Mouse (Mus musculus) hindbrain, embryonic 14.5 days (tissue): ENCODE measurements around the gene Por. TPM values are rescaled to one million over a fixed set of nuclear protein-coding genes. Genes with fewer than 3 reads are reported as not detected.

Experiments used
- ATAC-seq: fragments of 200-750 bp; cut with Nextera tagmentation; 2 replicates; pipeline ENCODE4 v1.8.0; 2017; ENCODE audit warnings: moderate number of reproducible peaks, mild to moderate bottlenecking, moderate TSS enrichment, moderate library complexity; ENCODE audit not compliant: low FRiP score
- DNase-seq: peaks from one replicate; pipeline ENCODE4 v3.0.0-alpha.2; 2015; ENCODE audit warnings: low spot score
- H3K27ac ChIP-seq: fragments of 300-500 bp; sonication (generic); 2 replicates; pipeline ENCODE4 v1.5.1; 2014; ENCODE audit warnings: mild to moderate bottlenecking, moderate library complexity
- H3K27me3 ChIP-seq: fragments of 300-500 bp; sonication (generic); 2 replicates; pipeline ENCODE4 v1.6.1; 2014; ENCODE audit warnings: mild to moderate bottlenecking, low read length, mixed read lengths; ENCODE audit not compliant: control insufficient read depth, insufficient read depth
- H3K36me3 ChIP-seq: fragments of 300-500 bp; sonication (generic); replicated peaks from 2 replicates; pipeline ENCODE4 v1.6.1; 2014; ENCODE audit not compliant: control insufficient read depth, insufficient read depth
- H3K4me1 ChIP-seq: fragments of 300-500 bp; sonication (generic); replicated peaks from 2 replicates; pipeline ENCODE4 v1.6.1; 2014; ENCODE audit warnings: antibody characterized with exemption, low read length, mixed read lengths; ENCODE audit not compliant: control insufficient read depth, insufficient read depth
- H3K4me2 ChIP-seq: fragments of 300-500 bp; sonication (generic); replicated peaks from 2 replicates; pipeline ENCODE4 v1.6.1; 2014; ENCODE audit warnings: mild to moderate bottlenecking, moderate library complexity
- H3K4me3 ChIP-seq: fragments of 300-500 bp; sonication (generic); replicated peaks from 2 replicates; pipeline ENCODE4 v1.5.1; 2014; ENCODE audit warnings: mild to moderate bottlenecking, low read length
- H3K9ac ChIP-seq: fragments of 300-500 bp; sonication (generic); 2 replicates; pipeline ENCODE4 v1.6.1; 2014
- H3K9me3 ChIP-seq: fragments of 300-500 bp; sonication (generic); 2 replicates; pipeline ENCODE4 v1.6.1; 2016; ENCODE audit warnings: low read length; ENCODE audit not compliant: control insufficient read depth
- WGBS: fragments of 180-500 bp; shearing (Covaris S2); extraction: QIAGEN DNeasy Blood & Tissue Kit; methylation state at CpG from one replicate; pipeline ENCODE4 v1.1.7; 2014; 5-methylcytosine and 5-hydroxymethylcytosine counted together
- polyA plus RNA-seq: library from polyadenylated mRNA; unstranded; fragments of >200 nt; fragmentation: Nextera tagmentation; extraction: Ambion mirVana; gene quantifications from 2 replicates; pipeline ENCODE4 v1.2.1, GENCODE M21; 2014

Por gene
- polyA plus RNA-seq, 1 experiment from 2014 or later = 79.7 TPM

DNA sequence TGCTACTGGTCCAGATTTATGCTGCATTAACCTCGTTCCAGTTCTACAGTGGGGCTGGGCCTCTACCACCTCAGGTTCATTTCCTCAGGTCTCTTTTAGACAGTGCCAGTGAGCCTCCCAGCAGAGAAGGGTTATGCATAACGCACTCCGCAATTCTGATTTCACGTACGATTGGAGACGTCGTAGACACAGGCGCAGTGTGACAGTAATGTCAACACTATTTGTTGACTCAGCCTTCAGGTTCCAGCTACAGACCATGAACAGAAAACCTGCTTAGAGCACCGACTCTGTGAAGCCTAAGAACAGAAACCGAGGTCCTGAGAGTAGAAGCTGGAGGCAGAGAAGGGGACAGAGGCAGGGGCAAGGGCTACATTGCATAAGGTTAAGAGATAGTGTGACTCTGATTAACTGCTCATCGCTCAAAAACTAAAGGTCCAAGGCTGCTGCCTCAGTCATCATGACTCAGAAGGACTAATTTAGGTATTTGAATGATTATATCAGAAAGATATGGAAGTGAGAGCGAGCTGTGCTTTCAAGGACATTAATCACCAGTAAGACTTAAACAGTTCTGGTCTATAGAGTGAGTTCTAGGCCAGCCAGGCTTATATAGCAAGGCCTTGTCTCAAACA, 13.2 kb downstream of the Por start:
- no peak for DNase-seq
- Histone ChIP-seq H3K4me2 (no peak overlapping the region), H3K36me3 (no peaks in the 10 kb centered on the region), H3K27ac (no peak overlapping the region), H3K4me1 (no peaks in the 10 kb centered on the region), H3K9me3 (no peaks in the 10 kb centered on the region), H3K4me3 (no peak overlapping the region), H3K9ac (no peak overlapping the region), H3K27me3 (no peaks in the 10 kb centered on the region)
- WGBS = 91% methylated on average over 12 of the region's 12 CpGs
- ATAC-seq = no peak

DNA sequence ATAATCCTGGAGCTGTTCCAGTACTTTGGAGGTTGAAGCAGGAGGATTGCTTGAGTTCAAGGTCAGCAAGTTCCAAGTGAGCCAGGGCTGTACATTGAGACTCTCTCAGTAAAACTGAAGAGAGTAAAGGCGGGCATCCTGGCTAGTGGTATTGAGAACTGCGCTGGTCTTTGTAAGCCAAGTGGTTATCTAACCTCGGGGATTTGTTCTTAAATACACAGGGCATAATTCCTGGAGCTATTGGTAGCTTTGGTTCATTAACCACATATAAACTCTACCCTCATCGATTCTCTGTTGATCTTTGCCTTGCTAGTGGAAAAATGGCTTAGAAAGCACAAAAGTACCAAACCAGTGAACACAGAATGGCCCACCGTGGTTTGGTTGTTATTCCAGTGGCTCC, 20.6 kb downstream of the Por start:
- no peak overlapping the region for H3K27ac ChIP-seq
- peaks cover 24% of the 10 kb centered on the region for H3K4me1 ChIP-seq
- H3K27me3 ChIP-seq = no peaks in the 10 kb centered on the region
- DNase-seq (no peak), ATAC-seq (no peak)
- 77% methylated on average over 5 of the region's 5 CpGs for WGBS
- H3K9ac ChIP-seq = peak overlapping the region; percentile 74; the same call in 1 of the 2 replicates
- H3K9me3 ChIP-seq = no peaks in the 10 kb centered on the region
- H3K36me3 ChIP-seq = no peaks in the 10 kb centered on the region
- H3K4me2 ChIP-seq = peak overlapping the region; percentile 93
- H3K4me3 ChIP-seq = peak overlapping the region; percentile 57

DNA sequence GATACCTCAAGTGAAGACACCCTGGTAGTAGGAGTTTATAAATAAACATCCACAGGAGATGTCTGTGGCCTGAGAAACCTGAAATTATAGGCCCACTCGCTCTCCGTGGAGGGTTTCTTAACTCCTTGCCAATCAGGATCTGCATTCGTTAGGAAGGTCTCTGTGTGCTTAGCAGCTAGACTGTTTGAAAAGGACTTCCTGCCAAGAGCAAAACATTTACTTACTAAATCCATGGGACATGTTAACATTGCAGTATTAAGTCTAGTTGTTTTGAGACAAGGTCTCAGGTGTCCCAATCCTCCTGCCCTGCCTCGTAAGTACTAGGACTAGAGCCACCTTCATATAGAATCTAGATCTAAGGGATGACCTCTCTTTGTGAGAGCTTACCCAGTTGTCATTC, 21.4 kb downstream of the Por start:
- no peak overlapping the region for H3K4me3 ChIP-seq
- peaks cover 24% of the 10 kb centered on the region for H3K4me1 ChIP-seq
- no peak overlapping the region for H3K4me2 ChIP-seq
- no peak for DNase-seq
- no peaks in the 10 kb centered on the region for H3K36me3 ChIP-seq
- no peak overlapping the region for H3K27ac ChIP-seq
- 83% methylated on average over 4 of the region's 4 CpGs for WGBS
- H3K9ac ChIP-seq = no peak overlapping the region
- no peaks in the 10 kb centered on the region for H3K9me3 ChIP-seq
- no peaks in the 10 kb centered on the region for H3K27me3 ChIP-seq
- no peak for ATAC-seq

DNA sequence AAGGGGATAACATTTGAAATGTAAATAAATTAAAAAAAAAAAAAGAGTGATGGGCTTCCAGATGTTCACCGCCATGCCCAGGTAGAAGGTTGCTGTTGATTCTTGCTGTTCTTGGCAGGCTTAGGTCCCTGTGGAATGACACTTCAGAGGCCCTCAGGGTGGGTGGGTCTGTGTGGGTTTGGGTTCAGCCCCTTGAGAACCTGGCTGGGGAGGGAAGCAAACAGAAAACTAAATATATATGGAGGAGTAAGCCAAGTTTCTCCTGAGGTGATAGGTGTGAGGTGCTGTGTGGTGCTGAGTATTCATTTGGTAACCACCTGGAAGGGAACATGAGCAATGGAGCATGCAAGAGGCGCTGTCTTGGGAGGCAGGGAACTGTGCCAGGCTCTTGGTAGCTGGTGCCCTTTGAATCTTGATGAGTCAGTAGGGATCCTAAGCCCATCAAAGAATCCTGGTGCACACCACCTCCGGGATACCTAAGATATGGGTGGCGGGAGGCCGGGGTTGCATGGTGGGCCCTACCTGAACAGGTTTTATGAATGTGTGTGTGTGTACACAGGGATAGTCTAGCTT, 23.5 kb downstream of the Por start:
- DNase-seq (no peak), ATAC-seq (no peak)
- 97% methylated on average over 5 of the region's 5 CpGs for WGBS
- Histone ChIP-seq H3K4me1 (peaks cover 22% of the 10 kb centered on the region), H3K4me3 (no peak overlapping the region), H3K9me3 (no peaks in the 10 kb centered on the region), H3K27ac (no peak overlapping the region), H3K4me2 (no peak overlapping the region), H3K36me3 (no peaks in the 10 kb centered on the region), H3K27me3 (no peaks in the 10 kb centered on the region), H3K9ac (no peak overlapping the region)

DNA sequence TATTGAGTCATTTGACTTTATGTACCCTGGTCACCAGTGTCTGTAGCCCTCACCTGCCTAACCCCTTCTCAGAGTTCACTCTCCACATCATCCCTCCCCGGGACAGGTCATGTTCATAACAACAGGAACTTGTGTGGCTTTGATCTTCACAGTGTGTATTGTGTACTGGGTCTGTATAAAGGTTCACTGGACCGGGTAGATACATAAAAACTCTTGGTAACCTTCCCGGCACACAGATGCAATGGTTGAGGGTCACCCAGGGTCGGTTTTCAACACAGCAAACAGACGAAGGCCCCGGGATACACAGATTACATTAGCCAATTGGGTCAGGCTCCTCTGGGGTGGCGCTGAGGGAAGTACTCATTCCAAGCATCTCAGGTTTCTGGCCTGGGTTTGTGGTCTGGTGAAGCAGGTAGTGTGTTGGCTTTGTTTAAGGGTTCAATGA, 25.5 kb downstream of the Por start:
- DNase-seq = no peak
- no peak for ATAC-seq
- WGBS = 72% methylated on average over 7 of the region's 7 CpGs
- no peak overlapping the region for H3K4me2 ChIP-seq
- no peaks in the 10 kb centered on the region for H3K9me3 ChIP-seq
- peaks cover 13% of the 10 kb centered on the region for H3K4me1 ChIP-seq
- H3K27ac ChIP-seq = no peak overlapping the region
- H3K9ac ChIP-seq = no peak overlapping the region
- H3K4me3 ChIP-seq = no peak overlapping the region
- H3K36me3 ChIP-seq = 0 out of 2 replicates have a peak, but pooled peaks cover 3% of the 10 kb centered on the region
- H3K27me3 ChIP-seq = no peaks in the 10 kb centered on the region

DNA sequence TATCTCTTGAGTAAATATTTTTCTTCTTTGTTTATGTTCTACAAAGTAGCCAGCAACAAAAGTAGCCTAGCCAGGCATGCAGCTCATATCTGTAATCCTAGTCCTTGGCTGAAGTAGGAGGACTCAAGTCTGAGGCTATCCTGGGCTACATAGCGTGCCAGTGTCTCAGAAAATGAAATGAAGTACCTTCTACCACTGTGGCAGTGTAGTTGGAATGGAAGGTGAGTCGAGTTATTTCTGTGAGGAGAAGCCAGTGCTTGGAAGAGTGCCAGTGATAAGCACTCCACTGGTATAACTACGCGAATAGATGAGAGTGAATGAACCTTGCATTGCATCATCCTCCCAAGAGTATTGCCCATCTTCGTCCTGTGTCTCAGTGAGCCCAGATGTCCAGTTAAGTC, 27.9 kb downstream of the Por start:
- Histone ChIP-seq H3K4me2 (no peak overlapping the region), H3K4me3 (no peak overlapping the region), H3K27ac (no peak overlapping the region), H3K36me3 (peaks cover 13% of the 10 kb centered on the region; the same call in 1 of the 2 replicates), H3K27me3 (no peaks in the 10 kb centered on the region), H3K9me3 (no peaks in the 10 kb centered on the region), H3K9ac (no peak overlapping the region), H3K4me1 (no peaks in the 10 kb centered on the region)
- 85% methylated on average over 5 of the region's 5 CpGs for WGBS
- ATAC-seq = no peak
- no peak for DNase-seq

DNA sequence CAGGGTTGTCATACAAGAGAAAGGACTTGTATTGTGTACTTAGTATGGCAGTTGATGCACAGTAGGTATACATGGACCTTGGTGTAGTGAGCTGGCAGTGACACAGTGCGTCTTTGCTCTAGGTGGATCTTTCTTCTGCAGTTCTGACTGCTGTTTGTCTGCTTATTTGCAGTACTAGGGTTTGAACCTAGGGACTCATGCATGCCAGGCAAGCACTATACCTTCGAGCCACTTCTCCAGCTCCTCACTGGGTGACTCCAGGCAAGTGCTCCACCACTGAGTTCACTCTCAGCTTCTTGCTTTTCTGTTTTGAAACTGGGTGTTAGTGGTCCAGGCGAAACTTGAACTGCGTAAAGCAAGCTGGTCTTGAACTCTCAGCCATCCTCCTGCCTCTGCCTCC, 31.8 kb downstream of the Por start:
- Histone ChIP-seq H3K4me1 (no peaks in the 10 kb centered on the region), H3K27ac (no peak overlapping the region), H3K4me2 (no peak overlapping the region), H3K4me3 (no peak overlapping the region), H3K27me3 (no peaks in the 10 kb centered on the region), H3K36me3 (peaks cover 13% of the 10 kb centered on the region), H3K9me3 (no peaks in the 10 kb centered on the region), H3K9ac (no peak overlapping the region)
- 94% methylated on average over 4 of the region's 4 CpGs for WGBS
- ATAC-seq (no peak), DNase-seq (no peak)

DNA sequence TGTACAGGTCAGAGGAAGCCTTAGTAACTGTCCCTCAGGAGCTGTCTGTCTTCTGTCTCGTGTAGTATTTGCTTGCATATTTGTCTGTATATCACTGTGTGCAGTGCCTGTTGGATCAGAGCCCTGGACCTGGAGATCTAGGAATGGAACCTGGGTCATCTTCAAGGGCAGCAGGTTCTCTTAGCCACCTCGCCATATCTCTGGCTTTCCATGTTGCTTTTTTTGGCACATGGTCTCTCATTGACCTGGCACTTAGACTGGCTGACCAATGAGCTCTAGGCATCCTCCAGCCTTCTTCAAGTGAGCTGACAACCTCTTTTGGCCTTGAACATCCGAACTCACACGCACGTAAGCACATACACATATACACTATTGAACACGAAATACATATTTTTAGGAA, 32.4 kb downstream of the Por start:
- WGBS = 89% methylated on average over 6 of the region's 6 CpGs
- no peak overlapping the region for H3K27ac ChIP-seq

DNA sequence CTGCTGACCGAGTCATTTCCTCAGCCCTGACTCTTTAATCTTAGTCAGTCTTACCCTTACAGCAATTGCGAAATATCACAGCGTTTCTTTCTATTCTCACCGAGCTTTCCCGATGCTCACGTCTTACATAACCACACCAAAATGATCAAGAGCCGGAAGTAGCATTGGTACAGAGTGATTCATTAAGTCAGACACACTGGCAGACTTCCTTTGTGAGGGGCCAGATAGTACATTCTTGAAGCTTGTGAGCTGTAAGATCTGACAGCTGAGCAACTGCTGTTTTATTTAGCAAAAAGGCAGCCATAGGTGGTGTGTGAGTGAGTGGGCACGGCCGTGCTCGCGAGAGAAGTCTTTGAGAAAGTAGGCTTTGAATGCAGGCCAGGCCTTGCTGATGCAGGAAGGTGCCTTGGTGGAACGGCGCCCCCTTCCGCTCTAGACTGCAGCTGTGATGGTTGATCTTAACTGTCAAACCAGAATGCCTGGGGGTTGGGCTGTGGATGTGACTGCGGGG, 32.9 kb downstream of the Por start:
- 78% methylated on average over 15 of the region's 15 CpGs for WGBS
- Histone ChIP-seq H3K4me1 (no peaks in the 10 kb centered on the region), H3K27me3 (no peaks in the 10 kb centered on the region), H3K4me2 (no peak overlapping the region), H3K27ac (no peak overlapping the region), H3K9ac (no peak overlapping the region), H3K9me3 (no peaks in the 10 kb centered on the region), H3K36me3 (peaks cover 17% of the 10 kb centered on the region), H3K4me3 (no peak overlapping the region)
- ATAC-seq (no peak), DNase-seq (no peak)

More for the DNA sequence above, 32.4 kb downstream of the Por start:
- H3K36me3 ChIP-seq = peaks cover 14% of the 10 kb centered on the region
- DNase-seq (no peak), ATAC-seq (no peak)
- no peaks in the 10 kb centered on the region for H3K27me3 ChIP-seq
- H3K4me3 ChIP-seq = no peak overlapping the region
- no peaks in the 10 kb centered on the region for H3K4me1 ChIP-seq
- H3K9me3 ChIP-seq = no peaks in the 10 kb centered on the region
- no peak overlapping the region for H3K4me2 ChIP-seq
- H3K9ac ChIP-seq = no peak overlapping the region
